Mouse (Mus musculus): ENCODE results near the gene Ddx49. TPM values are rescaled to one million over a fixed set of nuclear protein-coding genes. Genes with fewer than 3 reads are reported as not detected.

The Ddx49 gene
- total RNA-seq (2021): 10 to 100 TPM; 26.9 to 30.7 TPM
- long read RNA-seq, experiment 1, transcript Ddx49-201 (13 exons, 2,137 nt): major isoform, 15 of 19 reads
- long read RNA-seq, experiment 1, partial matches to known transcripts: 2 of 19 reads
- long read RNA-seq, experiment 1, other reads (novel, unspliced or antisense): 2 of 19 reads
- long read RNA-seq, experiment 2, transcript Ddx49-201 (13 exons, 2,137 nt): major isoform, 17 of 28 reads
- long read RNA-seq, experiment 2, partial matches to known transcripts: 11 of 28 reads
- long read RNA-seq, experiment 2, other reads (novel, unspliced or antisense): 0 of 28 reads

DNA sequence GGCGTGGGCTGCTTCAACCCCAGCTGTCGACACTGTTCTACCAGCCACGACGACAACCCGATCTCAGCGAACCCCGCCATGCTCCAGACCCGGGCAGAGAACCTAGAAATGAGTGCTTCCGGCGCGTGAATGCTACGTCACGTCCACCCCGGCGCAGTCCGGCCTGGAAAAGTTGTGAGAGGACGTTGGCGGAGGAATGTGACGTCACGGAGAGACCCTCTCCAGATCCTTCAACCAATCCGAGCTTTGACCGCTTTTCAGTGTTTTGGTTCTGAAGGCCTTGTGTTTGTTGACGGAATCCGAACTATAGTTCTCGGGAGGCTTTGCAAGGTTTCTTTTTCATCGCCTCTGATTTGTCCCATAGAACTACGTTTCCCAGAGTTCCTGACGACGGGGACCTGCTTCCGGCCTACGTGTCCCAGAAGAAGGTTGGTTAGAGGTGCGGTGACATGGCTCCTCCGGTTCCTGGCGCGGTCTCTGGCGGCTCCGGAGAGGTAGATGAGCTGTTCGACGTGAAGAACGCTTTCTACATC lies at the start of gene Ddx49, which contains the start of gene Cope:
TSS of gene Ddx49 (minus strand) at position 132 of the 533 bp plus-strand sequence.
TSS of gene Cope (plus strand) at position 161 of the 533 bp plus-strand sequence.
- DNase-seq: peak; percentile 91

GRCm38 (mm10) chr8:70352000-70352384 lies 49.7 kb upstream of the Ddx49 start:
- no peak for DNase-seq

DNA sequence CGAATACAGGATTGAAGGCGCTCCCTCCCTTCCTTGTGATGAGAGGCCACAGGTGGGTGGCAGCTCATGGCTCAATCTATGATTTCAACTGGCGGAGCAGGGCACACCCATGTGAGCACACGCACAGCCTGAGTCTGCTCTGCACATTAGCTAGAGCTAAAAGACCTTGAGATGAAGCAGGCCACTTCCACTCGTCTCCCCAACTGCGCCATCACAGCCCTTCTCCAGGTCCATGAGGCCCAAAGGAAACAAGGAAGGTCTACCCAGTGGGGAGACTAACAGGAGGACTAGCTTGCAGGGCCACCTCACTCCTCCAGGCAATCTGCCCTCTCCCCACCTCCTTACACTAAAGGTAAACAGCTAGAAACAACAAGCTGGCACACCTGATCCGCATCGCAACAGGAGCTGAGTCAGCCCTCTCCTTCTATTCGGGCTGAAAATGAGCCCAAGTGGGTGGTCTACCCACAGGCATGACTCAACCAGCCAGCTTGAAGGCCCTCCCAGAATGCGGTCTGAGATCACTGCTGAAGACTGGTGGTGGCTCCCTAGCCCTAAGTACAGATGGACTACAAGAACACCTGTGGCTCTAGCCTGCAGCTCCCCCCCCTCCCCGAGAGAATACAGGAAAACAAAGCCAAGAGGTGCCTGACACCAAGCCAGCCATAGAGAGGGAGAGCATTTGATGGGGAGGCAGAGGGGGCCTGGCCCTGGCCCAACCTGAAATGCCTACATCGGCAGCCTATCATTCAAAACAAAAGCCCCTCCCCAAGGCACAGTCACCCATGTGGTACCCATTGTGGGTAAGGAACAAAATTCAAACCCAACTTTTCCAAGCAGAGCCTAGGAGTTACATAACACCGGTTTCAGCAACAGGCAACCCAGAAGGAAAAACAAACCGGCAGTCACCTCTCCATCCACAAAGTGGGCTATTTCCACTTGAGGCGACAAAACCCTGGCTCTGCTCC lies 49.0 kb upstream of the Ddx49 start:
- no peak for DNase-seq

DNA sequence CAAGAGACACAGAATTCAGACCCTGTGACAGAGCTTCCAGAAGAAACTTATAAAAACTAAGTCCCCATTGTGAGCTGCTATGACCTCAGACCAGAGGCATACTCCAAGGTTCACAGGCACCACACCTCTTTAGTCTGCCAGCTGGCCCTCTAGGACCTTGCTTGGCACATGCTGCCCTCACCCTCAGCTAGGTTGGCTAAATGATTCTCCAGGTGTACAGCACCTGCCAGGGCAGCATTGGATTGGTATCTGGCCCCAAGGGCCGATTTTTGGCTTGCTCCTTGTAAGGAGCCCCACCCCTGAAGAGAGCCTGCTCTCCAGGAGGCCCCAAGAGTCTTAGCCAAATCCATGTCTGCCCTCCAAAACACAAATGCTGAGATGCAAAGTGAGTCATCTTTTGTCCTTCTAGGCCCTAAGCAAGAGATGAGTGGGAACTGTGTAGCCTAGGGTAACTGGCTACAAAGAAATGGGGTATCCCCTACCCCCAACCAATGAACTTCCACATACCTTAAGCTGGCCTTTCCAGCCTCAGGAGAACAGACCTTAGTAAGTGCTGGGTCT lies 45.7 kb upstream of the Ddx49 start:
- no peak for DNase-seq

GRCm38 (mm10) chr8:70347443-70347842 lies 45.2 kb upstream of the Ddx49 start:
- DNase-seq: no peak

GRCm38 (mm10) chr8:70344279-70344678 lies 42.0 kb upstream of the Ddx49 start:
- DNase-seq: no peak

DNA sequence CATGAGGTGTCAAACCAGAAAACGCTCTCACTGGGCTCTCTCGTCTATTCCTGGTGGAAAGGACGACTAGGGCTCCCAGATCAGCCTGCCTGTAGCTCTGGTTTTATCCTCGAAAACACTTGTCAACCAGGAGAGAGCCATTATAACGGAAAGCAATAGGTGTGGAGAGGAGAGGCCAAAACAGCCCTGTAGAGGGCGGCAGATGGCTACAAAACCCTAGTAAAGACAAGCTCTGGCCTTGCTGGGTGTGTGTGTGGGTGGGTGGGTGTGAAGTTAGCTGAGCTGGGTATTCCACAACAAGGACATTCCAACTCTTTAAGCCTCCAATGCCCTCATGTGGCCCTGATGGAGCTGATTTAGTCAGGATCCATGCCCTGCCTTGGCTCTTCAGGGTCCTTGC lies 41.4 kb upstream of the Ddx49 start:
- DNase-seq: no peak

- DNase-seq: no peak
Measured at GRCm38 (mm10) chr8:70343076-70343475, 40.8 kb upstream of the Ddx49 start.

DNA sequence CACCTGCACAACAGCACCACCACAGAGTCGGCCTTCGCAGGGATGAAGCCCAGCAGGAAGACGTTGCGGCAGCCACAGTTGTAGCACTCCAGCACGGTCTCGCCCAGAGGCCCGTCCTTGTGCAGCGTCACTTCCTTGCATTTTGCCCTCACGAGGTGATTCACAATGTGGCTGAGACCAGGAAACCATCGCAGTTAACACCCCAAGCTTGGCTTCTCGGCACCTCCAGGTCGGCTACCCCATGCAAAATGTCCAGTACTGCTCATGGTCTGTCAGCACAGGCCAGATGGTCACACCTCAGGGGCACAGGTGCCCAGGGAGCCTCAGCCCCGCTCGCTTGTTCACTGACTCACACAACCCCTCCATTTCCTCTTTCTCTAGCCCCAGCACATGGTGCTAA lies 39.7 kb upstream of the Ddx49 start:
- no peak for DNase-seq

DNA sequence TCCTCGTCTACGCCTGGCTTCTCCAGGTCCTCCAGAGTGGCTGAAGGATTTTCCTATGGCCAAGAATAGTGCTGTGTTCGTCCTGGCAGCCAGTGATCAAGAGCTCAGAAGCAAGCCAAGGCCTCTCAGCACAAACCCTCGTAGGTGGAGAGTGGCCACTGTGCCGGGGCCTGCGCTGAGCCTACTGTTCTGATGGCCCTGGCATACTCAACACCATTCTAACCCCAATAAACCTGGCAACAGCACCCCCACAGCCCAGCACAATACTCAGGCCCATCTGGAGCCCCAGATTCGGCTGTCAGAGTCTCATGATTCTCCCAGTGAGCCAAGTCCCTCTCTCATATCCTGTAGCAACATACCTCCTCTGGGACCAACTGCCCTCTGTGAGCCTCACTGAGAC lies 38.4 kb upstream of the Ddx49 start:
- no peak for DNase-seq

DNA sequence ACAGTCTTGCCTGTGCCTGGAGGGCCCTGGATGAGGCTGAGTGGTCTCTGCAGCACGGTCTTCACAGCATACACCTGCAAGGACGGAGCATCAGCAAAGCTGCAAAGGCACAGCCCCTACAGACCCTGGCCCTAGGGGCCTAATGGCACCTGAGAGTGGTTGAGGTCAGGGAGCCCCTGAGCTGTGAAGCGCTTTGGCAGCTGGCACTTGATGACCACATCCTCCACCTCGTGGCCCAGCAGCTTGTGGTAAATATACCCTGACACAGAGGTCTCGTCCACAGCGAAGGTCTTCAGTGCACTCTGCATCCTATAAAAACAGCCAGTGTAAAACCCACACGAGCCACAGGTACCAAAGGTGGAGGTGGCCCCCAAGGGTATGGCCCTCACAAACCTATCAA lies 36.6 kb upstream of the Ddx49 start:
- no peak for DNase-seq

- DNase-seq: no peak
Measured at GRCm38 (mm10) chr8:70332878-70333202, 30.6 kb upstream of the Ddx49 start.

DNA sequence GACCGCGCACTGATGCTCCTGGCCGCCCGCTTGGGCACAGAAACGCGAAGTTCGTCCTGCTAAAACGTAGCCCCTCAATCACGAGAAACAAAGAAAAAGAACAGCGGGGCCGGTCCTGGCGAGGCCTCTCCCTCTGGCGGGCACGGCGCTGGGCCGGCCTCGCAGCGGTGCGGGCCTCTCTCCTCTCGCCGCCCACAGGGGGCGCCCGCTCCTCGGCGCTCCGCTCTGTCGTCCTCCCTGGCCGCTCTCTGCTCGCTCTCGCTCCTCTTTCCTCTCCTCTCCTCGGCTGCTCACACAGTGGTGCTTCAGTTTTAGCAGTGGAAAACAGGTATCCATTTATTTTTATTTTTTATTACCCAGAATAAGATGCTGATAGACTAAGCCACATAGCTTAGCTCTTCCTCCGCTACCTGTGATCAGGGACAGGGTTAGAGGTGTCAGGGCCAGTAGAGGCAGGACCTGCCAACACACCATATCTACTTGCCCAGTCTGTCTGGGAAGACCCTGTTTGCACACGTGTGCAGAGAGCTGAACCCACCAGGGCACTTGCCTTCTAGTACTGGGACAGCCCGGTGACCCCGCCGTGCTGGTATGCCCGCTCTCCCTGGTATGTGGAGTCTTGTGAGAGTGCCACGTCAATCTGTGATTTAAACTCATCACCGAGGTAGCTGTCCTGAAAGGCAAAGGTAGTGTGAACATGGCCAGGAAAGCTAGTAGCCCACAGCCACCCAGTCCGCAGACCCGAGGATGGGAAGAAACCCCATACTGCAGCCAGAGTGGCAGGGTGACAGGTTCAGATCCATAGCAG lies 30.0 kb upstream of the Ddx49 start:
- peak; percentile 59 for DNase-seq

GRCm38 (mm10) chr8:70331526-70331925 lies 29.2 kb upstream of the Ddx49 start:
- DNase-seq: no peak

- DNase-seq: no peak
Measured at GRCm38 (mm10) chr8:70330741-70331364, 28.6 kb upstream of the Ddx49 start.

- no peak for DNase-seq
Measured at GRCm38 (mm10) chr8:70329835-70330740, 27.8 kb upstream of the Ddx49 start.

DNA sequence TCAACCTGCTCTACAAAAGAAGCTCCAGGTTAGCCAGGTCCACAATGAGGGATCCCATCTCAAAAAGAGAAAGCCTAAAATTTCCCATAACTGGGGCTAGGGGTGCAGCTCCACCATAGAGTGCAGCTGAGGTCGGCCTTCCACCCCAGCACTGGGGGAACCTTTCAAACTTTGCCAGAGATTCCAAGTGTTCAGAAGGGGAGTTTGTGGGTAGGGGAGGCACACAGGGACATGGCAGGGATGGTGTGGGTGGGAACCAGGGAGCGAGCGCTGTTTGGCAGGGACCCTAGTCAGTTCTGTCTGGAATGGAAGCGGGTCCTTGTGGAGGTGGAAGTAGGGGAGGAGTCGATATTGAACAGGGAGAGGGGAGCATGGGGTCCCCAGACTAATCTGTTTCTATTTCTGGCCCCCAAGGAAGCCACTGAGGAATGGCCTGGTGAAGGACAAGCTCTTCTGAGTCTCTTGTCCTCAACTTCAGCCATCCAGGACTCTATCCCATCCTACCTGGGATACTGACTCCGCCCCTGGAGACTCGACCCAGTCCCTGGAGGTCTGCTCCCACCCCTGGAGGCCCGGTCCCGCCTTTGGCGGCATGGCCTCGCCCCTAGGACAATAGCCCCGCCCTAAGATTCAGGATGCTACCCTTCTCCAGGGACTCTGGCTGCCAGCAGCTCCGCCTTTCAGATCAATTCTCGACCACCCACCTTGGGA lies 27.0 kb upstream of the Ddx49 start, which contains the start of gene Gdf1:
TSS of gene Gdf1 (plus strand) at position 694 of the 711 bp plus-strand sequence.
- no peak for DNase-seq

DNA sequence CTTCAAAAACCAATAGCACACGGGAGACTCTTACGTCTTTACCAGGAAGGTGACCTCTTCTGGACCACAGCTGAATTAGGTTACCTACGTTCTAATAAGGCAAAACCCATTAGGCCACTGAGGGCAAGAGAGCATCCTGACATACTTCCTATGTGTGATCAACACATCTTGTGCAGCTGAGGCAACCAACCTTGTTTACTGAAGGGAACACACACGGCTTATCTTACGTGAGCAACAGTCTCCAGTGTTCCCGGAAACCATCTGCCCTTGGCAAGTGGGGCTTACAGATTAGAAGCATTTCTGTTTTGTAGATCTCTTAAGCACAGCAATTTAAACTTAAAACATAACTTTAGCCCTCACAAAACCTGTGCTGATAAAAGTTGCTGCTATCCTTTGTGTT lies 25.2 kb upstream of the Ddx49 start:
- DNase-seq: no peak

DNA sequence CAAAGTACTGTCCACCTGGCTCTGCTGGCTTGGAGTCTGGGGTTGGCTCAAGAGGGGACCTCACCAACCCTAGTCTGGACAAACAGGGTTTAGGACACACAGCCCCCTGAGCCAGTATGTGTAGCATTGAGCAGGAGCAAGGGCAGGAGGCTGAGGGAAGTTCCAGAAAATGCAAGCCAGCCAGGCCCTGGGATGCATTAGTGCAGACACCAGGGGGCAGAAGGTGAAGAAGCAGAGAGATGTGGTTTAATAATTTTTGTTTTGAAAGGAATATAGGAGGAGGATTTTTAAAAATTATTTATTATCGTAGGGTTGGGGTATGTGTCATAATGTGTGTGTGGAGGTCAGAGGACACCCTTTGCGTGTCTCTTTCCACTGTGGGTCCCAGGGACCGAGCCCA lies 21.4 kb upstream of the Ddx49 start:
- DNase-seq: no peak

DNA sequence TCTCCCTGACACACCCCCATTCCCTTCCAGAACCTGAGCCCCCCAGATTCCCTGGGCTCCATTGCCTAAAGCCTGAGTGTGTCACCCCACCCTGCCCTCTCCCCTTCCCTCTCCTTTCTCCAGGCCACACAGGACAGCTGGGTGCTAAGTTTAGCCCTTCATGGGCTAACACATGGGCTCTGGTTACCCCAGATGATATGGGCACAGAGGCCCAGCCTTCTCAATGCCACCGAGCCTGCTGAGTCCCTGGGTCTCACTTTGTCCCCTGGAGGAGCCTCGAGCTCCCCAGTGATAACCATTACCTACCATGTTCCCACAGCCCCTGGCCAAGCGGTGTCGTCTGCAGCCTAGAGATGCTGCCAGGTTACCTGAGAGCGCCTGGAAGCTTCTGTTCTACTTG lies 15.6 kb upstream of the Ddx49 start:
- DNase-seq: peak; percentile 64

Measured in gastrocnemius, postnatal 25 days (tissue).